Mouse (Mus musculus): ENCODE measurements at regions not wholly inside any gene's neighbourhood (a gene's known extent, or its start where the extent isn't known, plus 50 kb on each side); places are given as distances from the start of the nearest gene placed in this dataset.
"Not testable (repeated sequence)": the region's sequence is repeated elsewhere in the genome, so short reads cannot be mapped to it uniquely, and the experiment has no call there.

DNA sequence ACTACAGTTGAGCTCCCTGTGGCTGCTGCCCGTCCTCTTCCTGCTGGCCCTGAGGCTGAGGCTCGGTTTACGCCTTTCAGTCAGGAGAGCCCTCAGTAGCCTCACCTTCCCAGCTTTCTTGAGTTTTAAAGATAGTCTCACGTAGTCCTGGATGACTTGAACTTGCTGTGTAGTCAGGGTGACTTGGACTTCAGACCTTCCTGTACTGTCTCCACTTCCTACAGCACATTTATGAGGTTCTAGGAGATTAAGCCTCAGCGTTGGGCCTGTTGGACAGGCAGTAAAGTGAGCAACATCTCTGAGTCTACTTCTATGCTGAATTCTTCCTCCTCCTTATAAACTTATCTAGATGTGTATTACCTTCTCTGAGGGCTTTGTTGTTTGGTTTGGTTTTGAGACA, 546.2 kb downstream of the Zfp704 start:
- Histone ChIP-seq H3K27me3 (ENCODE audit: control insufficient read depth, insufficient read depth, low read length) (no peaks in the 10 kb centered on the region), H3K27ac (ENCODE audit: control insufficient read depth, insufficient read depth, low read length) (no peak overlapping the region), H3K4me1 (replicated peaks; ENCODE audit: control insufficient read depth, insufficient read depth, low read length) (no peaks in the 10 kb centered on the region), H3K4me3 (ENCODE audit: control insufficient read depth, insufficient read depth, low read length) (no peak overlapping the region), H3K36me3 (ENCODE audit: control insufficient read depth, insufficient read depth, low read length) (no peaks in the 10 kb centered on the region)
- 95% methylated on average over 5 of the region's 5 CpGs for WGBS
- TF ChIP-seq CTCF (IDR thresholded peaks at IDR 0.05; ENCODE audit: borderline replicate concordance, control insufficient read depth, extremely low read depth, insufficient read depth, low read length, poor library complexity): no peak
- no peak for TF ChIP-seq POLR2A (IDR thresholded peaks at IDR 0.05; ENCODE audit: control insufficient read depth, extremely low read depth, insufficient read depth, low read length, poor library complexity)
- DNase-seq: no peak

- H3K36me3 ChIP-seq (ENCODE audit: control insufficient read depth, insufficient read depth, low read length): no peaks in the 10 kb centered on the region
- DNase-seq: no peak
- no peak overlapping the region for H3K27ac ChIP-seq (ENCODE audit: control insufficient read depth, insufficient read depth, low read length)
- no peak overlapping the region for H3K4me3 ChIP-seq (ENCODE audit: control insufficient read depth, insufficient read depth, low read length)
- no peaks in the 10 kb centered on the region for H3K27me3 ChIP-seq (ENCODE audit: control insufficient read depth, insufficient read depth, low read length)
- TF ChIP-seq CTCF (IDR thresholded peaks at IDR 0.05; ENCODE audit: borderline replicate concordance, control insufficient read depth, extremely low read depth, insufficient read depth, low read length, poor library complexity) (no peak), POLR2A (IDR thresholded peaks at IDR 0.05; ENCODE audit: control insufficient read depth, extremely low read depth, insufficient read depth, low read length, poor library complexity) (no peak)
- peaks cover 6% of the 10 kb centered on the region; the same call in 1 of the 2 replicates for H3K4me1 ChIP-seq (replicated peaks; ENCODE audit: control insufficient read depth, insufficient read depth, low read length)
- WGBS: 97% methylated on average over 2 of the region's 2 CpGs
Observed at GRCm38 (mm10) chr3:9061396-9061795, 548.5 kb downstream of the Zfp704 start.

DNA sequence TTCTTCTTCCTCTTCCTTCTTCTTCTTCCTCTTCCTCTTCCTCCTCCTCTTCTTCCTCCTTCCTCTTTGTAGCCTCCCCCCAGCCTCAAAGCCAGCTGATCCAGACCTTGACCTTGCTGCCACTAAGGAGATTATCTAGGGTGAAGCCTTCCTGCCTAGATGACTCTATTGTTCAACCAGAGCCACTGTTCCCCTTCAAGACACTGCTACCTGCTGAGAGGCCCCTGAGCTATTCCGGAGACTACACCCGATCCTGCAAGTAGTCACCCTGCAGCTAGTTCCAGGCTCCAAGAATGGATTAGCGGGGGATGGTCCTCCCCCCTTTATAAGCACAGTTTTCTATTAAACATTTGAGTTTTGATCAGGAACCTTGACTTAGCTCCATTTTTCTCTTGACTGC, 552.2 kb downstream of the Zfp704 start:
- H3K27ac ChIP-seq (ENCODE audit: control insufficient read depth, insufficient read depth, low read length); H3K4me3 ChIP-seq (ENCODE audit: control insufficient read depth, insufficient read depth, low read length); H3K27me3 ChIP-seq (ENCODE audit: control insufficient read depth, insufficient read depth, low read length); H3K4me1 ChIP-seq (replicated peaks; ENCODE audit: control insufficient read depth, insufficient read depth, low read length); DNase-seq; H3K36me3 ChIP-seq (ENCODE audit: control insufficient read depth, insufficient read depth, low read length): not testable (repeated sequence)
- 97% methylated on average over 3 of the region's 3 CpGs for WGBS

DNA sequence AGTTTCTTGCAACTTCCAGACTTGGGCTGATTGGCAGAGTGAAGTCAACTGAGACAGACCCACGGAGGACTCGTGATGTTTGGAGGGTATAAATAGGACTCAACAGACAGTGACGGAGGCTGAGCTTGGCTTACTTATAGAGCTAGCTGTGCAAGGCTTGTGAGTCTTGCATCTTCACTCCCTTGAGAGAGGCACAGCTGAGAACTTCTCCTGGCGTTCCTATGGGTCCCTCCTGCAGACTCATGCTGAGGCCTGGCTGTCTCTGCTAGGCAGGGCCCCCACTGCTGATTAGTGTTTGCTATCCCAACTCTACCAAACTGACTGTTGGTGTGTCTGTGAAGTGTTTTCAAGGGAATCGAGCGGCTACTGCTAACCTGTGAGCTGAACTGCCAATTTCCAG, 553.0 kb downstream of the Zfp704 start:
- Histone ChIP-seq H3K4me3 (ENCODE audit: control insufficient read depth, insufficient read depth, low read length) (no peak overlapping the region), H3K27ac (ENCODE audit: control insufficient read depth, insufficient read depth, low read length) (no peak overlapping the region), H3K27me3 (ENCODE audit: control insufficient read depth, insufficient read depth, low read length) (no peaks in the 10 kb centered on the region), H3K4me1 (replicated peaks; ENCODE audit: control insufficient read depth, insufficient read depth, low read length) (peaks cover 6% of the 10 kb centered on the region; the same call in 1 of the 2 replicates), H3K36me3 (ENCODE audit: control insufficient read depth, insufficient read depth, low read length) (no peaks in the 10 kb centered on the region)
- no peak for DNase-seq
- no peak for TF ChIP-seq POLR2A (IDR thresholded peaks at IDR 0.05; ENCODE audit: control insufficient read depth, extremely low read depth, insufficient read depth, low read length, poor library complexity)
- TF ChIP-seq CTCF (IDR thresholded peaks at IDR 0.05; ENCODE audit: borderline replicate concordance, control insufficient read depth, extremely low read depth, insufficient read depth, low read length, poor library complexity): no peak
- 96% methylated on average over 6 of the region's 6 CpGs for WGBS

- no peak for DNase-seq
- TF ChIP-seq CTCF (IDR thresholded peaks at IDR 0.05; ENCODE audit: borderline replicate concordance, control insufficient read depth, extremely low read depth, insufficient read depth, low read length, poor library complexity) (no peak), POLR2A (IDR thresholded peaks at IDR 0.05; ENCODE audit: control insufficient read depth, extremely low read depth, insufficient read depth, low read length, poor library complexity) (no peak)
- Histone ChIP-seq H3K27me3 (ENCODE audit: control insufficient read depth, insufficient read depth, low read length) (no peaks in the 10 kb centered on the region), H3K4me3 (ENCODE audit: control insufficient read depth, insufficient read depth, low read length) (no peak overlapping the region), H3K36me3 (ENCODE audit: control insufficient read depth, insufficient read depth, low read length) (no peaks in the 10 kb centered on the region), H3K4me1 (replicated peaks; ENCODE audit: control insufficient read depth, insufficient read depth, low read length) (peaks cover 6% of the 10 kb centered on the region; the same call in 1 of the 2 replicates), H3K27ac (ENCODE audit: control insufficient read depth, insufficient read depth, low read length) (no peak overlapping the region)
- 95% methylated on average over 6 of the region's 6 CpGs for WGBS
Observed at GRCm38 (mm10) chr3:9055780-9056179, 554.1 kb downstream of the Zfp704 start.

Measured in thymus, adult 2 months (tissue).